Mouse (Mus musculus) lung, adult 2 months (tissue): ENCODE measurements around the gene Odf2.

Experiments used
- CTCF ChIP-seq: fragments of 200-500 bp; IDR thresholded peaks from 2 replicates; pipeline ENCODE4 v1.5.1; 2011; ENCODE audit warnings: mild to moderate bottlenecking, low read length, control low read depth; ENCODE audit not compliant: insufficient read depth
- POLR2A ChIP-seq: fragments of 200-500 bp; IDR thresholded peaks from 2 replicates; pipeline ENCODE4 v1.6.1; 2011; ENCODE audit warnings: low read depth, mild to moderate bottlenecking, control low read depth, low read length, borderline replicate concordance; ENCODE audit errors: extremely low read depth

GRCm38 (mm10) chr2:29977307-29977706, 88.3 kb downstream of the Odf2 start:
- peak; percentile 26; the same call in 1 of the 2 replicates for TF ChIP-seq CTCF
- TF ChIP-seq POLR2A, result no peak
